Mouse (Mus musculus) leukemia stem cell, adult 10-12 weeks (primary cell): ENCODE data around the gene B020011L13Rik. TPM values are rescaled to one million over a fixed set of nuclear protein-coding genes. Genes with fewer than 3 reads are reported as not detected.

Source experiments
- polyA plus RNA-seq: library from polyadenylated mRNA; stranded (reverse); fragments of >175 nt; gene quantifications from 2 replicates; pipeline ENCODE4 v1.2.3, GENCODE M21; 2012; ENCODE audit warnings: low replicate concordance

The B020011L13Rik gene
- polyA plus RNA-seq: not detected in 2 replicates

GRCm38 (mm10) chr1:117780833-117781232 lies at the start of gene B020011L13Rik:
TSS of gene B020011L13Rik (plus strand) at chr1:117781133.

GRCm38 (mm10) chr1:117829781-117830180 lies 48.8 kb downstream of the B020011L13Rik start, which contains the start of gene Gm28360:
TSS of gene Gm28360 (plus strand) at chr1:117830081.

Other genes with a start within 250 kb of the B020011L13Rik start
- not detected in 2 replicates for gene Gm28363, start 84.0 kb upstream of the B020011L13Rik start, polyA plus RNA-seq
- not detected in 2 replicates for gene Gm28360, start 48.9 kb downstream of the B020011L13Rik start, polyA plus RNA-seq
- gene Gm28168, start 146.9 kb downstream of the B020011L13Rik start, polyA plus RNA-seq: not detected in 2 replicates
- not detected in 2 replicates for gene Gm7145, start 184.8 kb downstream of the B020011L13Rik start, polyA plus RNA-seq